Mouse (Mus musculus) hindbrain, embryonic 16.5 days (tissue): ENCODE data around the gene Krt10. TPM values are rescaled to one million over a fixed set of nuclear protein-coding genes. Genes with fewer than 3 reads are reported as not detected.
A peak's percentile ranks its signal among the peaks of the same experiment; 100 is the strongest.

Experiments used
- ATAC-seq: fragments of 200-750 bp; cut with Nextera tagmentation; 2 replicates; pipeline ENCODE4 v1.8.0; 2017; ENCODE audit warnings: moderate TSS enrichment, moderate library complexity
- H3K27ac ChIP-seq: fragments of 300-500 bp; sonication (generic); 2 replicates; pipeline ENCODE4 v1.5.1; 2014; ENCODE audit warnings: low read depth, mild to moderate bottlenecking, control low read depth, low read length, moderate library complexity
- H3K27me3 ChIP-seq: fragments of 300-500 bp; sonication (generic); replicated peaks from 2 replicates; pipeline ENCODE4 v1.6.1; 2014; ENCODE audit warnings: low read length; ENCODE audit not compliant: control insufficient read depth, insufficient read depth
- H3K36me3 ChIP-seq: fragments of 300-500 bp; sonication (generic); 2 replicates; pipeline ENCODE4 v1.6.1; 2014; ENCODE audit warnings: mild to moderate bottlenecking, low read length, moderate library complexity, mixed read lengths; ENCODE audit not compliant: control insufficient read depth, insufficient read depth
- H3K4me1 ChIP-seq: fragments of 300-500 bp; sonication (generic); 2 replicates; pipeline ENCODE4 v1.6.1; 2014; ENCODE audit warnings: low read depth, low read length; ENCODE audit not compliant: control insufficient read depth, insufficient read depth
- H3K4me2 ChIP-seq: fragments of 300-500 bp; sonication (generic); 2 replicates; pipeline ENCODE4 v1.6.1; 2014; ENCODE audit warnings: mild to moderate bottlenecking, low read length, control low read depth, moderate library complexity
- H3K4me3 ChIP-seq: fragments of 300-500 bp; sonication (generic); 2 replicates; pipeline ENCODE4 v1.5.1; 2014; ENCODE audit warnings: mild to moderate bottlenecking, low read length, control low read depth, moderate library complexity
- H3K9ac ChIP-seq: fragments of 300-500 bp; sonication (generic); 2 replicates; pipeline ENCODE4 v1.6.1; 2014; ENCODE audit warnings: low read depth, mild to moderate bottlenecking, control low read depth, low read length, moderate library complexity
- H3K9me3 ChIP-seq: fragments of 300-500 bp; sonication (generic); 2 replicates; pipeline ENCODE4 v1.6.1; 2014; ENCODE audit warnings: mild to moderate bottlenecking, low read length, moderate library complexity; ENCODE audit not compliant: control insufficient read depth
- WGBS: fragments of 180-500 bp; shearing (Covaris S2); extraction: QIAGEN DNeasy Blood & Tissue Kit; methylation state at CpG from one replicate; pipeline ENCODE4 v1.1.7; 2014; 5-methylcytosine and 5-hydroxymethylcytosine counted together
- polyA plus RNA-seq: library from polyadenylated mRNA; unstranded; fragments of >200 nt; fragmentation: Nextera tagmentation; extraction: Ambion mirVana; gene quantifications from 2 replicates; pipeline ENCODE4 v1.2.1, GENCODE M21; 2015

Gene Krt10
- polyA plus RNA-seq, 1 experiment from 2014 or later: 27.5 TPM

- no peaks in the 10 kb centered on the region for H3K27me3 ChIP-seq
- peaks cover 6% of the 10 kb centered on the region for H3K4me1 ChIP-seq
- no peaks in the 10 kb centered on the region for H3K9me3 ChIP-seq
- ATAC-seq: no peak
- no peaks in the 10 kb centered on the region for H3K36me3 ChIP-seq
- H3K27ac ChIP-seq: no peak overlapping the region
- H3K4me2 ChIP-seq: no peak overlapping the region
- H3K9ac ChIP-seq: no peak overlapping the region
- no peak overlapping the region for H3K4me3 ChIP-seq
- WGBS: 91% methylated on average over 18 of the region's 18 CpGs
Observed at GRCm38 (mm10) chr11:99388661-99389060, 503 bp downstream of the Krt10 start.

GRCm38 (mm10) chr11:99385813-99386721 is 3.1 kb downstream of the Krt10 start:
- peak overlapping the region; percentile 65 for H3K4me3 ChIP-seq

GRCm38 (mm10) chr11:99379568-99379967 is 9.6 kb downstream of the Krt10 start:
- H3K4me1 ChIP-seq: no peaks in the 10 kb centered on the region
- no peaks in the 10 kb centered on the region for H3K9me3 ChIP-seq
- no peak overlapping the region for H3K4me3 ChIP-seq
- H3K36me3 ChIP-seq: no peaks in the 10 kb centered on the region
- no peak overlapping the region for H3K9ac ChIP-seq
- ATAC-seq: no peak
- no peak overlapping the region for H3K27ac ChIP-seq
- no peak overlapping the region for H3K4me2 ChIP-seq
- peaks cover 2% of the 10 kb centered on the region for H3K27me3 ChIP-seq
- 15% methylated on average over 5 of the region's 5 CpGs for WGBS

More at GRCm38 (mm10) chr11:99385813-99386721, 3.1 kb downstream of the Krt10 start:
- H3K9me3 ChIP-seq: no peaks in the 10 kb centered on the region
- WGBS: 2% methylated on average over 71 of the region's 71 CpGs
- H3K36me3 ChIP-seq: no peaks in the 10 kb centered on the region
- peak overlapping the region; percentile 96 for H3K27ac ChIP-seq
- H3K4me1 ChIP-seq: peaks cover 6% of the 10 kb centered on the region
- H3K27me3 ChIP-seq: no peaks in the 10 kb centered on the region; the same call in none of the 2 replicates
- peak; percentile 90 for ATAC-seq
- H3K4me2 ChIP-seq: peak overlapping the region; percentile 64
- peak overlapping the region; percentile 82 for H3K9ac ChIP-seq

- Histone ChIP-seq H3K4me3 (no peak within 1 kb of the TSS), H3K4me2 (no peak within 1 kb of the TSS), H3K27ac (no peak within 1 kb of the TSS), H3K9ac (no peak within 1 kb of the TSS), H3K4me1 (no peaks in the 10 kb centered on the region), H3K9me3 (no peaks in the 10 kb centered on the region), H3K36me3 (no peaks in the 10 kb centered on the region), H3K27me3 (peaks cover 2% of the 10 kb centered on the region; the same call in 1 of the 2 replicates)
- 83% methylated on average over 13 of the region's 13 CpGs for WGBS
- no peak for ATAC-seq
Observed at GRCm38 (mm10) chr11:99374803-99375202, 14.4 kb downstream of the Krt10 start, which contains the start of gene Krt28. TSS of gene Krt28 (minus strand) at chr11:99374903.

- no peak overlapping the region for H3K9ac ChIP-seq
- H3K9me3 ChIP-seq: no peaks in the 10 kb centered on the region
- no peaks in the 10 kb centered on the region for H3K27me3 ChIP-seq
- H3K4me2 ChIP-seq: no peak overlapping the region
- peak; percentile 65 for ATAC-seq
- no peak overlapping the region for H3K4me3 ChIP-seq
- no peaks in the 10 kb centered on the region for H3K36me3 ChIP-seq
- WGBS: 80% methylated on average over 8 of the region's 8 CpGs
- H3K4me1 ChIP-seq: no peaks in the 10 kb centered on the region
- no peak overlapping the region for H3K27ac ChIP-seq
Observed at GRCm38 (mm10) chr11:99369853-99370451, 19.2 kb downstream of the Krt10 start.

GRCm38 (mm10) chr11:99369229-99369628 is 19.9 kb downstream of the Krt10 start:
- no peak overlapping the region for H3K4me3 ChIP-seq
- no peak overlapping the region for H3K4me2 ChIP-seq
- no peak for ATAC-seq
- 20% methylated on average over 3 of the region's 3 CpGs for whole genome bisulfite sequencing
- no peaks in the 10 kb centered on the region for H3K4me1 ChIP-seq
- no peak overlapping the region for H3K27ac ChIP-seq
- no peaks in the 10 kb centered on the region for H3K36me3 ChIP-seq
- H3K9me3 ChIP-seq: no peaks in the 10 kb centered on the region
- H3K9ac ChIP-seq: no peak overlapping the region
- no peaks in the 10 kb centered on the region for H3K27me3 ChIP-seq

- 53% methylated on average over 10 of the region's 10 CpGs for WGBS
- Histone ChIP-seq H3K9ac (no peak overlapping the region), H3K4me1 (no peaks in the 10 kb centered on the region), H3K27me3 (no peaks in the 10 kb centered on the region), H3K4me2 (no peak overlapping the region), H3K27ac (no peak overlapping the region), H3K36me3 (no peaks in the 10 kb centered on the region), H3K4me3 (no peak overlapping the region), H3K9me3 (no peaks in the 10 kb centered on the region)
- ATAC-seq: no peak
Observed at GRCm38 (mm10) chr11:99366791-99367190, 22.4 kb downstream of the Krt10 start.

- WGBS: 25% methylated on average over 9 of the region's 9 CpGs
- Histone ChIP-seq H3K4me1 (no peaks in the 10 kb centered on the region), H3K27ac (no peak overlapping the region), H3K4me2 (no peak overlapping the region), H3K9ac (no peak overlapping the region), H3K27me3 (no peaks in the 10 kb centered on the region), H3K36me3 (no peaks in the 10 kb centered on the region), H3K4me3 (no peak overlapping the region), H3K9me3 (no peaks in the 10 kb centered on the region)
- ATAC-seq: no peak
Observed at GRCm38 (mm10) chr11:99364412-99364811, 24.8 kb downstream of the Krt10 start.

GRCm38 (mm10) chr11:99361423-99361822 is 27.7 kb downstream of the Krt10 start:
- no peaks in the 10 kb centered on the region for H3K9me3 ChIP-seq
- ATAC-seq: no peak
- WGBS: 88% methylated on average over 8 of the region's 8 CpGs

More at GRCm38 (mm10) chr11:99361423-99361822, 27.7 kb downstream of the Krt10 start:
- Histone ChIP-seq H3K4me2 (no peak overlapping the region), H3K4me3 (no peak overlapping the region), H3K27me3 (no peaks in the 10 kb centered on the region), H3K9ac (no peak overlapping the region), H3K36me3 (no peaks in the 10 kb centered on the region), H3K27ac (no peak overlapping the region), H3K4me1 (no peaks in the 10 kb centered on the region)
